Mouse (Mus musculus) T-helper 2 cell (primary cell): ENCODE data around the gene Gm20388.

ENCODE experiments used
- in situ Hi-C: fragments of 300-600 bp; cut with MboI, MseI; formaldehyde crosslinking; loops from one replicate; pipeline ENCODE4 v1.15.1; 2025; ENCODE audit warnings: high pct_unique_total_duplicates

The Gm20388 gene

DNA sequence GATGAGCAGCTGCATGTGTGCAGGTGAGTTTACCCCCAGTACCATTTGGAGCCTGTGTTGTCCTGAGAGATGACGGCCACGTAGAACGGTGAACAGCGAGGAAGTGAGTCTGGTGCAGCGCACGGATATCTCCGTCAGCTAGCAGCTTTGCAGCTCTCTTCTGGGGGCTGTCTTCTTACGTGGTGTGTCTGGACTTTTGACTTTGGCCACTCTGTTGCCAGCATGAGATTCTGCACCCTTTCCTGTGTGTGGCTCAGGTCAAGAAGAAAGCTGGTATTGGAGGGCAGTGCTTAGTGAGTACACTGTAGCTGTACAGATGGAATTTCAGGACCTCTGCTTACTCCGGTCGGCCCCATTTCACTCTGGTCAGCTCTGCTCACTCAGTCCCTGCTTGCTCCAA is 47.4 kb downstream of the Gm20388 start:
- in situ Hi-C loops = no loop called here

DNA sequence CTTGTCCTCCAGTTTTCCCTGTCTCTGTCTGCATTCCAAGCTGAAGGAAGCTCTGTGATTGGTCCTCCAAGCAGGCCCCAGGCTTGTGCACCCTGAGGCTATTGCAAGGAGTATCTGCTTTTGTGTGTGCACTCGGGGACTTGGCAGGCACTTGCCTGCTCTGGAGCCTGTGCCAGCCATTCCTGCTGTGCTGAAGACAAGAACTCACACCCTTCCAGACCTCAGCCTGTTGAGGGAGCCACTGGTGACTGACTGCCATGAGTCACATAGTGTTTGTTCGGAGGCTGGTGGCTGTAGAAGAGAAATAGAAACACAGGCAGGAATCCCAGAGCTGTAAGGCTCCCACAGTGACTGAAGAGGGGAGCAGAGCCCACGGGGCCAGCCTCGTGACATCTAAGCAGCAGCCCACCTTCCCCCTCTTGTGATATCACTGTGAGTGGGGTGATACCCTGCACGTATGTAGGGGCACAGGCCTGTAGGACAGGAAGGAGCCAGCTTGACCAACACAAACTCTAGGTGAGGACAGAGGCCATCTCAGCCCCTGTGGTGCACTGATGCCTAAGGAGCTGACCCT is 50.0 kb downstream of the Gm20388 start:
- in situ Hi-C loops = no loop called here

DNA sequence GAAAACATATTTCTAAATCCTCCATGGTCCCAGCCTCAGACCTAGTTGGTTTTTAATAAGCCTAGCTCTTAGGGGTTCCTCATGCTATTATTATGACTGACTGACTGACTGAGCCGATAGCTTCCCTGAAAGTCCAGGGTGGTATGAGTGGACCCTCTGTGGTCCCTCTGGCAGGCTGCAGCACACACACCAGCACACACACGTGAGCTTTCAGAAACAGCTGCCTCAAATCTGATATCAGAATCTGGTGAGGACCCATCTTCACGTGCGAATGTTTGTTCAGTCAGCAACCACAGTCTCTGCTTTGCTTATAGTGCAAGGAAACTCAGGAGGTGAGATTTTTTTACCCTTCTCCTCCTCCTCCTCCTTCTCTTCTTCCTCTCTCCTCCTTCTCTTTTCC is 54.2 kb downstream of the Gm20388 start:
- in situ Hi-C loops = loop anchor here (5.0 kb wide), 1 partner anchor 112 kb away; no protein-coding TSS in a partner anchor

DNA sequence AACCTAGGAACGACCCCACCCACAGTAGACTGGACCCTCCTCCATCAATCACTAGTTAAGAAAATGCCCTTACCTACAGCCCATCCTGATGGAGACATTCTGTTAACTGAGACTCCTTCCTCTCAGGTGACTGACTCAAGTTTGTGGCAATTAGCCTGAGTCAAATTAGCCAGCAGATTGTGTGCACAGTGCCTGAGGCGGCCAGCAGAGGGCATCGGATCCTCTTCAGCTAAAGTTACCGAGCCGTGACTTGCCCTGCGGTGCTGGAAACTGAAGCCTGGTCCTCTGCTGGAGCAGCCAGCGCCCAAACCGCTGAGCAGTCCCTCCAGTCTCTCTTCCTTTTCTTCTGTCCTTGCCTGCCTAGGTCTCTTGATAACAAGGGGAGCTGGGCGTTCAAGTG is 56.8 kb downstream of the Gm20388 start:
- in situ Hi-C loops = loop anchor here (5.0 kb wide), 1 partner anchor 110 kb away; no protein-coding TSS in a partner anchor

DNA sequence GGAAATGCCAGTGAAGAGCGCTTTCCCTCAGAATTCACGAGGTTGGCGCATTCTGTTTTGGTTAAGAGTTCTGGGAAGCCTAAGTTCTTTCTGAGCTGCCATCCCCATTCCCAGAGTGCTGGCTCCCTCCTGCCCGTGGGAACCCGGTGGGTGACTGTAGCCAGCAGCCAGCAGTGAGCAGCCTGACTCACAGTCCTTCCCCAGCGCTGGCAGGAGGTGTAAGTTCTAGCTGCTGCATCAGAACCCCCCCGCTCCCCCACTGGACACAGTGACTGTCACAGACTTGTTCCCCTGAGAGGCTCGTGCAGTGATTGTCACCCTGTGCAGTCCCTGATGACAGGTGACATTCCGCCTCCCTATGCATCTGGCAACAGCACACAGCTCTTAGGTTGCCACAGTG is 59.5 kb downstream of the Gm20388 start:
- in situ Hi-C loops = no loop called here

DNA sequence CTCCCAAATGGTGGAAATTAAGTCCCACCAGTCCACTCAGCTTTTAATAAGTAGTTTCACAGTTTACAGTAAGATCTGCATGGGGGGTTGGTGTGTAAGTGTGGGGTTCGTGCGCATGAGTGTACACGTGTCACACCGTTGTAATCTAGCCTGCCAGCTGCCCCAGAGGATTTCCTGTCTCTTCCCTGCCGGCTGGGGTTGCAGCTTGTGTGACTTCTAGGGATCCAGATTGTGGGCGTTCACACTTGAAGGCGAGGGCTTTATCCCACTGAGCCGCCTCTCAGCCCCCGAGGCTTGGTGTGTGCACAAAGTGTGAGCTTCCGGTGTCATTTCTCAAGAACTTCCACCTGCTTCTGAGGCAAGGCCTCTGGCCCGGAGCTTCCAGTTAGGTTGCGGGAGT is 61.9 kb downstream of the Gm20388 start:
- in situ Hi-C loops = no loop called here

DNA sequence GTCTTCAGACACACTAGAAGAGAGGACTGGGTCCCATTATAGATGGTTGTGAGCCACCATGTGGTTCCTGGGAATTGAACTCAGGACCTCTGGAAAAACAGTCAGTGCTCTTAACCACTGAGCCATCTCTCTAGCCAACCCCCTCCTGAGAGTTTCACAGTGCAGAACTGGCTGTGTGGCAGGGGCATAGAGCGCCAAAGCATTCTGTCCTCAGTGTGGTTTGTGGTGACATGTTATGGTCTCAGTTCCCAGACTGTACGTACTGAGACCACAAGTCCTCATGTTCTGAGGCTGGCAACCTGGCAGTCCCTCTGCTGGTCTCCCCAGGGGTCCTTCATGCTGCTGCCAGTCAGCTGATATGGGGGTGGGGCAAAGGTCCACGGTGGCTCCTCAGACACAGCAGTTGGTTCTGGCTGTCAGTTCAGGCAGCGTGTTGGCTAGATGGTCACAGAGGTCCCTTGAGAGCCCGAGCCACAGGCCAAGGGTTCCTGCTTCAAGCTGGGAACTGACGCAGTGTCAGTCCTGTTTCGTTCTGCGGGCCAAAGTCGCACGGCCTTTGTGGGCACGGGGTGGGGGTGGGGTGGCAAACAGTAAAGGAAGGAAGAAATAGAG is 68.2 kb downstream of the Gm20388 start:
- in situ Hi-C loops = no loop called here

DNA sequence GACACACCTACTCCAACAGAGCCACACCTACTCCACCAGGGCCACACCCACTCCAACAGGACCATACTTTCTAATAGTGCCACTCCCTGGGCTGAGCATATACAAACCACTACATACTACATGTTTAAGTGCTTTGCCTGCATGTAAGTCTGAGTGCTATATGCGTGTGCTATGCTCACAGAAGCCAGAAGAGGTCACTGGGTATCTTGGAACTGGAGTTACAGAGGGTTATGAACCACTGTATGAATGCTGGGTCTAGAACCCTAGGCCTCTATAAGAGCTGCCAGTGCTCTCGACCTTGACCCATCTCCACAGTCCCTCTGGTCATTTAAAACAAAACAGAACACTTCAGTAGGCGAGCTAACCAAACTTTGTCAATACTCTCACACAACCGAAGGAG is 70.6 kb downstream of the Gm20388 start:
- in situ Hi-C loops = no loop called here

DNA sequence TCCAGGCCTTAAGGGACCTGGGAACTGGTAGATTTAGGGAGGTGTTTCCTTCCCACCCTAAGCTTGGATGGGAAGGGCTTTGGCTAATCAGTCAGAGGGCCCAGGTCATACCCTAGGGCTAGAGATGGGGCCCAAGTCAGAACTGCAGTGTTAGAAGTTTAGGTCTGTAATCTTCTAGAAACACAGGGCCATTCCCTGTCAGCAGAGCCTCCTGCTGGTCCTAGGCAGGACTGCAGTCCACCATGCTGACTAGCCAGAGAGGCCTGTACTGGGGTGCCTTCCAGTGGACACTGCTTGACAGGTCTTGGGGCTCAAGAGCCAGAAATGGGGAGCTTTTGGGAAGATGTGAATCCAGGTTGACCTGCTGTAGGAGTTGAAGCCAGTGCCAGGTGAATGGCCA is 73.4 kb downstream of the Gm20388 start:
- in situ Hi-C loops = no loop called here

DNA sequence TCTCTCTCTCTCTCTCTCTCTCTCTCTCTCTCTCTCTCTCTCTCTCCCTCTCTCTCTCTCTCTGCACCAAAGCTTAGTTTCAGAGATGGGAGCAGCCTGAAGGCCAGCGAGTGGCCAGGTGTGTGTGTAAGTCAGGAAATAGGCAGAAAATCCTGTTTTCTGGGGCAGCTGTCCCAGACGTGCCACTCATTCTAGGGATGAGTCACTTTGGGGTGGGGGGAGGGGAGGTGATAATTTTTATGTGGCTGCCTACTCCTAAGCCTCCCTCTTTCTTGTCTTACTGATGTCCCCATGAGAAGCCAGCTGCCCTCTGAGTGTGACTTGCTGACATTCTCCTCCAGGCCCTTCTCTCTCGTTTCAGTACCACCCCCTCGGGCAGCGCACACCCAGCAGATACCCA is 75.5 kb downstream of the Gm20388 start:
- in situ Hi-C loops = no loop called here

DNA sequence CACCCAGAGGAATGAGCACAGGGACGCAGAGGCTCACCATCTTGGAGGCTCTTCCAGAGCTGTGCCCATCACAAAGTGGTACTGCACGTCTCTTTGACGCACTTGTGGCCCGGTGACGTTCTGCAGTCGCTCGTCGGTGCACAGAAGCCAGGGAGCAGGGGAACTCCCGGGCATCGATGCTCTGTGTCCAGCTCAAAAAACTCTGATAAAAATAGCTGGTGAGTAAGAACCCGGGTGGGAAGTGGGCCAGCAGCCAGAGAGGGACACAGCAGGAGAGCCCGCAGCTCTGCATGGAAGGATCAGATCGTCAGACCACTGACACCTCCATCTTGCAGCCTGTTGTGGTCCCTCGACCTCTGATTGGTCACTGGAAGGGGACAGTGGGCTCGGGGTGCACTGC is 77.4 kb downstream of the Gm20388 start:
- in situ Hi-C loops = no loop called here

DNA sequence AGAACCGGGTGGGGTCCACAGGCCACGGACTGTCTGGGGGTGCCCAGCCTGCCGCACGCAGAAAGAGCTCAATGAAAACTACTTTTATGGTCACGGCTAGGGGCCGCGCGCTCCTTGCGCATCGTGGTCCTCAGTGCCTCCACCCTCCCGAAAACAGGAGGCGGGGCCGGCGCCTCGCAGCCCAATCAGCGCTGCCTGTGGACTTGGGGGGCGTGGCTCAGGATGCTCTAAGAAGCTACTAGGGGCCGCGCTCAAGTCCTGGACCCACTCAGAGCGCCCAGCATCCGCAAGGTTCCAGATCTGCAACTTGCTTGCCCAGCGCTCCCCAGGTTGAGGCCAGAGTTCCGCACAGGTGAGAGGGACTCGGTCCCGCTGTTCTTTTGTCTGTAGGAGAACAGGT is 81.6 kb downstream of the Gm20388 start, which contains the start of gene Crispld2:
Gene Crispld2, plus strand, starts transcription at position 190 of the 400 bp plus-strand sequence.
- in situ Hi-C loops = no loop called here

DNA sequence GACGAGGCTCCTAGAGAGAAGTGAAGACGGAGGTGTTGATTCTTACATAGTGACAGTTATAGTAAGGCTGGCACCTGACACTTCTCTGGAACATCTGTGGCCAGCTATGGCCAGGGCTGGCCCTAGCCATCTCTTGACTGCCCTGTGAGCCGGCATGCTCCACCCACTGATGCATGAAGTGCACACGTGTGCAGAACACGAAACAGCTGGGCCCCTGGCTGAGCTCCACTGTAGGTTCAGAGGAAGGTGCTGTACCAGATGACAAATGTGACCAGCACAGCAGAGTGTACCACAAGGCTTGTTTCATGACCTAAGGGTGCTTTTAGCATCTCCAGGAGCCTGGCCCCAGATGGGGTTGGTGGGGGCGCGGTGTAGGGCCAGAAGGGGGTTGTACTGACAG is 83.5 kb downstream of the Gm20388 start:
- in situ Hi-C loops = no loop called here

DNA sequence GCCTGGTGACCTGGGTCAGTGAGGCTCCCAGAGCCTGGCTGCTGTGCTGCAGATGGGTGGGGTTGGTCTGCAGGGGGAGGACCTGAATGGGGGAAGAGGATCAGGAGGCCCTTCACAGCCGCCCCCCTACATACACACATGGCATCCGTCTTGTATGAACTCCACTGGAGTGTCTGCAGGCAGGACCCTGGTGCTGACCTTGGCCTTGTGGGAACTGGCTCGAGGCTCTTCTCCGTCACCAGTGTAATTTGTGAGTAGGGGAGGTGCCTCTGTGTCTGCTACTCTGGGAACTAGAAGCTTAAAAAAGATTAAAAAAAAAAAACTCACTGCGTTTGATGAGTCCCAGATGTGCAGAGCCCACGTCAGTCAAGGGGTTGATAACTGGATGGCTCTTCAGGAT is 83.9 kb downstream of the Gm20388 start:
- in situ Hi-C loops = no loop called here

DNA sequence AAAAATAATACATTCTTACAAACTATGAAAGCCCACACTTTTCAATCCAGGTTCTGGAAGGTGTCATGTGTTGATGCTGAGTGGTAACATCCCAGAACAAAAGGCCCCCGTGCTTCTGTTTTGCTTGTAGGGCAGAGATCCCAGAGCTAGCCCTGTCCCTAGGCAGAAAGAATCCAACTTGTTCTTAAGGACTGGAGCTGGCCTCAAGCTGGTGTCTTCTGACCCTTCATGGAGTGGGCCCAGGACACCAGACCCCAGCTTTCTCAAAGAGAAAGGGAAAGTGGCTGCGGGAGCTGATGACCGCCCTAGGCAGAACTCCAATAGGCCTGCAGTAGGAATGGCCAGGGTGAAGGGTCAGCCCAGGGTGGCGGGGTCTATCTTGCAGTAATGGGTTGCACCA is 86.6 kb downstream of the Gm20388 start:
- in situ Hi-C loops = no loop called here

DNA sequence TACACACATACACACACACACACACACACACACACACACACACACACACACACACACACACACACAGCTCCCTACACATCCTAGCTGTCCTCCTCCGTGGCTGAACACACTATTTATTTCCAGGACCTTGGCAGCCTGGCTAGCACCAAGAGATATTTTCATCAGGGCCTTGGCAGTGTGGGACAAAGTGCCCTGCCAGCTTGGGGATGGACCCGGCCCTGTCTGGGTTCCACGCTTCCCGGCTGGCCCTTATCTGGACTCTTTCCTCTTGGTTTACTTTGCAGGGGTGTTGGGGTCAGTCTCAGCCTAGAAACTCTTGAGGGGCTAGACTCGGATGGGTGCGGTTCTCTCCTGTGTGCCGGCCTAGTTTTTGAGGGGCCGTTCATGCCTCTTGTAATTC is 89.8 kb downstream of the Gm20388 start:
- in situ Hi-C loops = no loop called here

DNA sequence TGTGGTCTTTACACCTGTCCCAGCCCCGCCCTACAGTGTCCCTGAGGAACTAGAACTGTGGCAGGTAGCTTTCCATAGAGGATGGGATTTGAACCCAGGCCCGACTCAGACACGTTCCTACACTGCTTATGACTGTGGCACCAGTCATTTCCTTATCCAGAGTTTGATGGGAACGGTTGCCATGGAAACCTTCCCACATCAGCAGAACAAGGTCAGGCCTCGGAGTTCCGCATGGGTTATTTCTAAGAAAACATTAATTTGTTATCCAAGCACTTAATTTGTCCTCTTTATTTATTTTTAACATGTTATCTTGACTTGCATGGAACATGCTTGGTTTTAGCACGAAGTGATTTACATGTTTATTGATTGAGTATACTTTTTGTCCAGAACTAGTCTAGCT is 91.1 kb downstream of the Gm20388 start:
- in situ Hi-C loops = no loop called here

DNA sequence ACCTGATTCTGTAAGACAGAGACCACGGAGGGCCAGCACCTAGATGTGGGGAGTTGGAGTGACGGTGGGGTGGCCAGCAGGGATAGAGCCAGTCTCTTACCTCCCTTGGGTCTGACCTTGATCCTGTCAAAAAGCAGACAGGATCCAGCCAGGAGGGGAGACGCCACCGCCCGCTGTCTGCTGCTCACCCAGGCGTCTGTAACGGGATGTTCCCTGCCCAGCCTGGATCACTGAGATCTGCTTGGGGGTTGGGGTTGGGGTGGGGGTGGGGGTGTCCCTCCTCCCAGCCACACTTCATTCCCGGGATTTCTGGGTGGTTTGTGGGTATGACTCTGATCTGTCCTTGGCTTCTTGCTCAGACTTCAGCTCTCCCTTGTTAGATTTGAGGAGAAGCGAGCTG is 91.7 kb downstream of the Gm20388 start:
- in situ Hi-C loops = no loop called here

DNA sequence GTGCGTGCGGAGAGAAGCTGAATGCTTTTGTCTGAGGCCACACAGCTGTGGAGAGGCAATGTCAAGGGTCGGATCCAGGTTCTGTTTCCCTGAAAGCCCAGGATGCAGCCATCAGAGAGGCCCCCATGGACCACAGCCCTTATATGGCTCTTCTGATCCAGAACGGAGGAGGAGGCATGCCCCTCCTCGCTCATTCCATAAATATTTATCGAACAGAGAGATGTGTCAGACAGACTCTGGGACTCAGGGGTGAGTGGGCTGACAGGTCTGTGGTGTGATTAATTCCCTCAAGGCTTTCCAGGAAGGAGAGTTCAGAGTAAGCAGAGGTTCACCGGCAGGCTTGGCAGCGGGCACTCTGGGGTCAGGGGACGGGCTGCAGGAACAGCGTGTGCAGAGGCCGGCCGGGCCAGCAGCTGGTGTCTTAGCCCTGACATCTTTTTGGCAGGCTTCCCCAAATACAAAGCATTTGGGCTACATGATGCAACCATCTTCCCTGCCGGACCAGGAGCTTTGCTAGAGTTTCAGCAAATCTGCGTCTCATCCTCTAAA is 93.6 kb downstream of the Gm20388 start:
- in situ Hi-C loops = no loop called here

DNA sequence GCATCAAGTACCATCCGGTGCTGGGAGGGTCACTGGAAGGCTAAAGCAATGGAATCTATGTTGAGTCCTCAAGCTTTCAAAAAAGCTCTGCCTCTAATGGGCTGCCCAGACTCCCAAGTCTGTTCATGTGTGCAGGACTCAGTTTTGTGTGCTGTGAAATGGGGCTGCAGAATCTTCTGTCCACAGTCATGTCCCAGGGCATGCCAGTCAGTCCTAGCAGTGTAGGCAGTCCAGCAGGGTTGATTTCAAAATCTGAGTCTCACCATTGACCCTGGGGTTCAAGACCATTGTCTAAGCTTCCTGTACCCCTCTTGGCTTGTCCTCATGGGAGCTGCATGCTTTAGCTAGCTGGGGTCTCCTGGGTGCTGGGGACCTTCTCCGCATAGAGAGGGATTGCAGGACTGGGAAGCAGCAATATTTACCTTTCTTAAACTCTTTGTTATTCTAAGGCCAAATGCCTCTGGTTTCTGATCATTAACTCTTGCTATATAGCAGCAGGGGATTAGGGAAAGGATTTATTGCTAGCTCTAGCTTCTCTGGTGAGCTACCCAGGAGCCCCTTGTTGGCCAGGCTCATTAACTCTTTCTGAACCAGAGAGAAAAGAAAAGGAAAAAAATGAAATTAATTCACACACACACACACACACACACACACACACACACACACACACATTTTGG is 94.2 kb downstream of the Gm20388 start:
- in situ Hi-C loops = loop anchor here (5.0 kb wide), 1 partner anchor 72 kb away; no protein-coding TSS in a partner anchor

DNA sequence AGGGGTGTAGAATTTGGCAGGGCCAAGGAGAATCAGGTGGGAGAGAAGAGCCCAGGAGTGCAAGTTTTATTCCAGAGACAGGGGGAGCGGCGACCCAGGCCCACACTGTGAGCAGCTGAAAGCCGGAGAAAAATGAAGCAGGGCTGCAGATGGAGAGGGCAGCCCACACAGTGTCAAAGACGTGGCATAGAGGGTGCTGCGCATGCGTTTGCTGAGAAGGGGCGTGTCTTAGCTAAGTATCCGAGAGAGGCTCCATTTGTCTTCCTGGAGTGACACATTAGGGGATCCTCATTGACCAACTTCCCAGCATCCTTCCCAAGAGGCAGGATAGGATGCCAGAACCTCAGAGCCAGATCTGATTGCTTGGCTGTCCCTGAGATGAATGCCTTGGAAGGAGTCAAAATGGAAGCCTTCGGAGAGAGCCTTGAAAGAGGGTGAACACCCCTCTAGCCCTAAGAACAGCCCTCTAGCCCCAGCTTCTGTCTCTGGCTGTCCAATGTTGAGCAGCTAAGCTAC is 96.1 kb downstream of the Gm20388 start:
- in situ Hi-C loops = loop anchor here (5.0 kb wide), 1 partner anchor 71 kb away; no protein-coding TSS in a partner anchor

DNA sequence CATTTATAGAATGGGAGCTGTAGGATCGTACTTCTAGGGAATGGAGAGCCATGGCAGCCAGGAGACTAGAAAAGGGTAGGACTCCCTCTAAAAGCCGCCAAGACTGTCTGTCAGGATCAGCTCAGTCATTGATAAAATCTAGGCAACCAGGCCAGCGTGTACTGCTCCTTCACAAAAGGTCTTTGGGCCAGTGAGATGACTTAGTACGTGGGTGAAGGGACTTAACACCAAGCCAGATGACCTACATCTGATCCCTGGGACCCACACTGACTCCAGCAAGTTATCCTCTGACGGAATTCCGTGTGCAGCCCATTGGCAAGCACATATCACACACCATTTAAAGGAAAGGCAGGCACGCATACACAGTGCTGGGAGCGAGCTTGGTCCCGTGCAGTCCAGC is 96.5 kb downstream of the Gm20388 start:
- in situ Hi-C loops = loop anchor here (5.0 kb wide), 1 partner anchor 70 kb away; no protein-coding TSS in a partner anchor
